Mouse (Mus musculus) forebrain, embryonic 14.5 days (tissue): ENCODE measurements around the gene Cant1. TPM values are rescaled to one million over a fixed set of nuclear protein-coding genes. Genes with fewer than 3 reads are reported as not detected.
A peak's percentile ranks its signal among the peaks of the same experiment; 100 is the strongest.

Experiments
- ATAC-seq: fragments of 200-750 bp; cut with Nextera tagmentation; 2 replicates; pipeline ENCODE4 v1.8.0; 2017; ENCODE audit warnings: mild to moderate bottlenecking, moderate library complexity
- DNase-seq: peaks from one replicate; pipeline ENCODE4 v3.0.0-alpha.2; 2015; ENCODE audit warnings: low spot score
- H3K27ac ChIP-seq: fragments of 300-500 bp; sonication (generic); 2 replicates; pipeline ENCODE4 v1.5.1; 2014; ENCODE audit warnings: low read depth, mild to moderate bottlenecking, control low read depth, low read length, moderate library complexity
- H3K27me3 ChIP-seq: fragments of 300-500 bp; sonication (generic); replicated peaks from 2 replicates; pipeline ENCODE4 v1.6.1; 2014; ENCODE audit warnings: low read length, control low read depth, mixed read lengths; ENCODE audit not compliant: control insufficient read depth, insufficient read depth
- H3K36me3 ChIP-seq: fragments of 300-500 bp; sonication (generic); 2 replicates; pipeline ENCODE4 v1.6.1; 2014; ENCODE audit warnings: low read length, control low read depth; ENCODE audit not compliant: control insufficient read depth, insufficient read depth
- H3K4me1 ChIP-seq: fragments of 300-500 bp; sonication (generic); 2 replicates; pipeline ENCODE4 v1.6.1; 2014; ENCODE audit warnings: antibody characterized with exemption, low read length, control low read depth; ENCODE audit not compliant: control insufficient read depth, insufficient read depth
- H3K4me2 ChIP-seq: fragments of 300-500 bp; sonication (generic); 2 replicates; pipeline ENCODE4 v1.6.1; 2014; ENCODE audit warnings: mild to moderate bottlenecking, control low read depth, low read length
- H3K4me3 ChIP-seq: fragments of 300-500 bp; sonication (generic); 2 replicates; pipeline ENCODE4 v1.5.1; 2014; ENCODE audit warnings: low read depth, low read length, control low read depth
- H3K9ac ChIP-seq: fragments of 300-500 bp; sonication (generic); 2 replicates; pipeline ENCODE4 v1.6.1; 2014; ENCODE audit warnings: mild to moderate bottlenecking, low read length, control low read depth, moderate library complexity
- H3K9me3 ChIP-seq: fragments of 300-500 bp; sonication (generic); replicated peaks from 2 replicates; pipeline ENCODE4 v1.6.1; 2016; ENCODE audit warnings: low read length, control low read depth, mixed read lengths; ENCODE audit not compliant: control insufficient read depth
- WGBS: fragments of 180-500 bp; shearing (Covaris S2); extraction: QIAGEN DNeasy Blood & Tissue Kit; methylation state at CpG from one replicate; pipeline ENCODE4 v1.1.7; 2014; 5-methylcytosine and 5-hydroxymethylcytosine counted together
- polyA plus RNA-seq: library from polyadenylated mRNA; unstranded; fragments of >200 nt; fragmentation: Nextera tagmentation; extraction: Ambion mirVana; gene quantifications from 2 replicates; pipeline ENCODE4 v1.2.1, GENCODE M21; 2014

Gene Cant1
- polyA plus RNA-seq: 21.4 and 22.8 TPM in 2 replicates

DNA sequence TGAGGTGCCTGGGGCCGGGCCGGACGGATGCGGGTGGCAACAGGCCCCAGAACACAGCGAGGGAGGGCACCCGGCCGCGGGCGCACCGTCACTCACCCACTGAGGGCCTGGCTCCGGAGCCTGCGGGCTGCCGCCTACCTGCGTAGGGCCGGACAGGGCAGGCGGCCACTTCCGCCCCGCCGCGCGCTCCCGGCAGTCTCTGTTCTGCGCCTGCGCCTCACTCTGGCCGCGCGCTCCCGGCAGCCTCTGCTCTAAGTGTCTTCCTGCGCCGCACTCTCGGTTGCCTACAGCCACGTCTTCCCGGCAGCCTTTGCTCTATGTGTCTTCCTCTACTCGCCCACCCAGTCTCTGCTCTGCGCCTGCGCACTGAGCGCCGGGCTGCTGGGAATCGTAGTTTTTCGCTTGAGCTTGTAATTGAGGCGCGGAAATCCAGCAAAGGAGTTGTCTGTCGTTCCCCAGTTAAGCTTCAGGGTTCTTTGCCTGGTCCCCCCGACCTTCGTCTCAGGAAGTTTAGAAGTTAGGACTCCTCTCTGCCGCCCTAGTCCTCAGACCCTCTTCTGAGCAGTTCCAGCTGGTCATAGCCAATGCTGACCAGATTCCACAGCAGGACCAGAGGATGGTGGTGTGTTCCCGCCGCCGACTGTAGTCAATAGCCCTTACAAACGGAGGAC, at the start of gene Cant1:
TSS of gene Cant1 (minus strand) at position 253 of the 671 bp plus-strand sequence.
- H3K9ac ChIP-seq: peak within 1 kb of the TSS; percentile 98
- under 1% methylated on average over 39 of the region's 50 CpGs for WGBS
- no peaks in the 10 kb centered on the region for H3K9me3 ChIP-seq
- peak within 1 kb of the TSS; percentile 88 for H3K4me2 ChIP-seq
- peak within 1 kb of the TSS; percentile 70; the same call in 1 of the 2 replicates for H3K27ac ChIP-seq
- H3K4me1 ChIP-seq: peaks cover 15% of the 10 kb centered on the region
- peak; percentile 94 for ATAC-seq
- H3K36me3 ChIP-seq: peaks cover 13% of the 10 kb centered on the region
- DNase-seq: peak; percentile 99
- no peaks in the 10 kb centered on the region for H3K27me3 ChIP-seq
- H3K4me3 ChIP-seq: peak within 1 kb of the TSS; percentile 88

DNA sequence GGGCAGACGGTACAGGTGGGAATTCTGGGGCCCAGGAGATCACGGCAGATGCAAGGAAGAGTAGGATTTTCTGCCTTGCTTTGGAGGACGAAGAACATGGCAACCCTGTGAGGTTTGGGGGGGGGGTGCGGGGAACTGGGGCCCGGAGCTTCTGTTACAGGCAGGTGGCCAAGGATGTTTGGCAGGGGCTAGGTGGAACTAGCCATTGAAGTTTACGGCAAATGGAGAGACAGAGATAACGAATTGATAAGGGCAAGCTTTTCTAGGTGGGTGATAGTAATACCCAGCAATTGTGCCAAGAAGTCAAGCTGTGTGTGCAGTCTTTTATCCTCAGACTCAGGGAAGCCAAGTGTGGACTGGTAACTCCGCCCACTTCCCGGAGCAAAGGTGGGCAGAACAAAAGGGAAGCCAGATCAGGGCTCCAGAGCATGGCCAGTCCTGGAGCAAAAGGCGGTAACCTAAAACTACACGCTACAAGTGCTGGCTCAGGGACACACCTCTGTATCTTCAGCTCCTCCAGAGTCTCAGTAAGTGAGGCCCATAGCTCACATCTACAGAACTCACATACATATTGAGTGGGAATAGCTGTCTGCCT, 48.7 kb upstream of the Cant1 start:
- no peak for ATAC-seq
- H3K4me1 ChIP-seq: no peaks in the 10 kb centered on the region

DNA sequence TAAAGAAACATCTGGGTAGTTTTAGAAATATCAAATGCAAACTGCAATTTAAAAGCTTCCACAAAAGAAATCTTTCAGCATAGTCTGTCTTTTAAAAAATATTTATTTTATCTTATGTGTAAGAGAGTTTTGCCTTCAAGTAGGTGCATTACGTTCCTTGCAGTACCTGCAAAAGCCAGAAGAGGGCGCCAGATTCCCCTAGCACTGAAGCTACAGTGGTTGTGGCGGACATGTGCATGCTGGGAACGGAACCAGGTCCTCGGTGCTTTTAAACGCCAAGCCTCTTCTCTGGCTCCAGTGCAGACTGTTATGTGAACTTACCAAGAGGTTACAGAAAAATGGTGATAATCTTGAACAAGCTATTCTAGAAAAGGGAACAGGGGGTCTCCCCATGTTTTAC, 41.4 kb upstream of the Cant1 start:
- Histone ChIP-seq H3K4me1 (no peaks in the 10 kb centered on the region), H3K36me3 (no peaks in the 10 kb centered on the region), H3K9ac (no peak overlapping the region), H3K27me3 (no peaks in the 10 kb centered on the region), H3K27ac (no peak overlapping the region), H3K4me2 (no peak overlapping the region), H3K9me3 (no peaks in the 10 kb centered on the region), H3K4me3 (no peak overlapping the region)
- WGBS: 50% methylated on average over 6 of the region's 6 CpGs
- no peak for DNase-seq
- no peak for ATAC-seq

More for the DNA sequence above, 48.7 kb upstream of the Cant1 start:
- Histone ChIP-seq H3K9ac (no peak overlapping the region), H3K9me3 (no peaks in the 10 kb centered on the region), H3K4me3 (no peak overlapping the region), H3K36me3 (no peaks in the 10 kb centered on the region), H3K27me3 (no peaks in the 10 kb centered on the region), H3K27ac (no peak overlapping the region), H3K4me2 (no peak overlapping the region)
- no peak for DNase-seq
- 42% methylated on average over 11 of the region's 11 CpGs for WGBS

DNA sequence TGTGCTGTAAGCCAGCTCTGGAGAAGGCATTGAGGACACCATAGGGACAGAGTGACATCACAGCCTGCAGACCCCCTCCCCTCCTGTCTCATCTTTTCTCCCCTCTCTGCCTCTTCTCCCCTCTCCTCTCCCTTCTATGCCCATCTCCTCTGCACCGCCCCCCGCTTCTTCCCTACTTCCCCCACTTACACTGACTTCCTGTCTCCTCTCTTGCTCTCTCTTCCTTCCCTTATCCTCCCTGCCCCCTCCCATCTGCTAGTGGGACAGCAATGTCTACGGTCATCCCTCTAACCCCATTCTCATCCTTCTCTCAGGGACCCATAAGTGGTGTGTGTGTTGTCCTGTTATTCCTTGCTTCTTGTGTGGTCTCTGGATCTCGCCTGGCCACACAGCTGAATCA, 40.6 kb upstream of the Cant1 start:
- Histone ChIP-seq H3K9ac (no peak overlapping the region), H3K9me3 (no peaks in the 10 kb centered on the region), H3K4me1 (no peaks in the 10 kb centered on the region), H3K4me2 (no peak overlapping the region), H3K4me3 (no peak overlapping the region), H3K36me3 (no peaks in the 10 kb centered on the region), H3K27me3 (no peaks in the 10 kb centered on the region), H3K27ac (no peak overlapping the region)
- ATAC-seq (no peak), DNase-seq (no peak)
- 89% methylated on average over 4 of the region's 4 CpGs for WGBS

DNA sequence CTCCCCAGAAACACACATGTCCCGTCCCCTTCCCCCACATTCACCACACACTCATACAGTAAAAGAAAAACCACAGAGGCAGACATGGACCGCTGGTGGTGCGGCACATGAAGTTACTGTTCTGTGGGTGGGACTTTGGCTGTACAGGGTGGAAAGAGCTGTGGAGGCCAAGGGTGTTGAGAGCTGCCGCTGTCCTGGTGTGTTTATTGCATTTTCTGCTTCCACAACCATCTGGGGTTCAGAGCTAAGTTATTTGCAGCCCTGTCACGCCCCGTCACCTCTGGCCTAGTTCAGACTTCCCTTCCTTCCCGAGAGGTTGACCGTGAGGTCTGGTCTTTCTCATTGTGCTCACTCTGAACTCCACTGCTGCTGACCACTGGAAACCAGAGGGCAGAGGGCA, 40.2 kb upstream of the Cant1 start:
- WGBS: 73% methylated on average over 8 of the region's 8 CpGs
- DNase-seq: no peak

DNA sequence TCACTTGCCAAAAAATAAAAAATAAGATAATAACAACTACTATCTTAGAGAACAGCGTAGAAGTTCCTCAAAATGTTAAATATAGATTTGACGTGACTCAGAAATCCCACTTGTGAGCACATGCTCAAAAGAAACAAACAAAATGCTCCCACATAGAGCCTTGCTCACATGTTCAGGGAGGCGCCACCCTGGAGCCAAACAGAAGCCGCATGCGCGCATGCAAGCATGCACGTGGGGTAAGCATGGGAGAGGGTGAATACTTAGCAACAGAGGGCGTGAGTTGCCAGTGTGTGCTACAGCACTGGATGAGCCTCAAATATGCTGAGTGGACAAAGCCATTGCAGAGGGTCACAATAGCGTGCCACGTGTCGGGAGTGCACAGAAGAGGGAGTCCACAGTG, 38.1 kb upstream of the Cant1 start:
- 73% methylated on average over 11 of the region's 11 CpGs for WGBS
- no peak for DNase-seq
- Histone ChIP-seq H3K4me2 (no peak overlapping the region), H3K36me3 (no peaks in the 10 kb centered on the region), H3K27ac (no peak overlapping the region), H3K27me3 (no peaks in the 10 kb centered on the region), H3K9me3 (no peaks in the 10 kb centered on the region), H3K9ac (no peak overlapping the region), H3K4me3 (no peak overlapping the region), H3K4me1 (no peaks in the 10 kb centered on the region)
- ATAC-seq: no peak

More for the DNA sequence above, 40.2 kb upstream of the Cant1 start:
- Histone ChIP-seq H3K9me3 (no peaks in the 10 kb centered on the region), H3K36me3 (no peaks in the 10 kb centered on the region), H3K9ac (no peak overlapping the region), H3K27me3 (no peaks in the 10 kb centered on the region), H3K4me1 (no peaks in the 10 kb centered on the region), H3K4me2 (no peak overlapping the region), H3K27ac (no peak overlapping the region), H3K4me3 (no peak overlapping the region)
- no peak for ATAC-seq

DNA sequence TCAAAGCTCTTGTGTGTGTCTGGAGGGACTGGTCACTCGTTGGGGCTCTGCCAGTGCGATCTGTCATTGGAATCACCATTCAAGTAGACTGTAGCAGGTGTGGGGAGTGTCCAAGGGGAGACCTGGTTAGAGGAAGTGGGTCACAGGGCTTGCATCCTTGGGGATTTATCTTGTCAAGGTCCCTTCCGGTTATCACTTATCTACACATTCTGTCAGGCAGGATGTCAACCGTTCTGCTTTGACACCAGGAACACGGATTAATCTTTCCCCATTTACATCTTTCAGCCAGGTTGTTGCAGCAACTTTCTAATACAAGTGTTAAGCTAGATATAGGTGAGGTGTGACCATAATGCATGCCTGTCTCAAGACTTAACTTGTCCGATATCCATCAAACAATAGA, 36.9 kb upstream of the Cant1 start:
- Histone ChIP-seq H3K36me3 (no peaks in the 10 kb centered on the region), H3K4me3 (no peak overlapping the region), H3K9me3 (no peaks in the 10 kb centered on the region), H3K4me1 (no peaks in the 10 kb centered on the region), H3K27ac (no peak overlapping the region), H3K4me2 (no peak overlapping the region), H3K27me3 (no peaks in the 10 kb centered on the region), H3K9ac (no peak overlapping the region)
- WGBS: 91% methylated on average over 6 of the region's 6 CpGs
- no peak for DNase-seq
- no peak for ATAC-seq

DNA sequence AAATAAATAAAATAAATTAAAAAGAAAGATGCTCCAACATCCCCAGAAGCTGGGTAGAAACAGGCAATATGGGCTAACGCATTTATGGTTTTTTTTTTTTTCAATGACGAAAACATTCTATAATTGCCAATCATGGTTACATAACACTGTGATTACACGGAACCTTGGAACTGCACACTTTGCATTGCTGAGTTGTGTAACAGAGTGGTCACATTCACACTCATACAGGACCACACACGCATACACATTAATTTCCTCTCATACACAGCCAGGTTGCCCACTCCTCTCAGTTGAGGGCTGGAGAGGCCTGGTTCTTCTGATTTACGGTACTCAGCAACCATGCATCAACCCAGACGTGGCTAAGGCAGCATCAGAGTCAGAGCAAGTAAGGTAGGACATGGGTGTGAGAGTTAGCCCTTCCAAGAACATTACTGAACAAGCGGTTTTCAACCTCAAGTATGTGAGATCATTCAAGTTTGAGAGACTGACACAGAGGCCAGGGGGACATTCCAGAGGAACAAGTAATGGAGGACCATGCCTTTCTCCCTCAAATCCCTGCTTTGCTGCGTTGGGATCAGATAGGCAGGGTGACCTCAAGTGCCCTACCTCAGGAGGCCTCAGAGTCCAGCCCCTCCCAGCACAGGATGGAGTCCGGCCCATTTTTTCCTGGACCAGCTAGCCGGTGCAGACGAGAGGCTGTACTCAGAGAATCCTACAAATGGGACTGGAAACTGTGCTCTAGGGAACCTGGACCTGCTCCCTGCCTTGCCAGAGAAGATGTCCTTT, 35.2 kb upstream of the Cant1 start:
- Histone ChIP-seq H3K4me2 (no peak overlapping the region), H3K9ac (no peak overlapping the region)
- 79% methylated on average over 11 of the region's 11 CpGs for WGBS

DNA sequence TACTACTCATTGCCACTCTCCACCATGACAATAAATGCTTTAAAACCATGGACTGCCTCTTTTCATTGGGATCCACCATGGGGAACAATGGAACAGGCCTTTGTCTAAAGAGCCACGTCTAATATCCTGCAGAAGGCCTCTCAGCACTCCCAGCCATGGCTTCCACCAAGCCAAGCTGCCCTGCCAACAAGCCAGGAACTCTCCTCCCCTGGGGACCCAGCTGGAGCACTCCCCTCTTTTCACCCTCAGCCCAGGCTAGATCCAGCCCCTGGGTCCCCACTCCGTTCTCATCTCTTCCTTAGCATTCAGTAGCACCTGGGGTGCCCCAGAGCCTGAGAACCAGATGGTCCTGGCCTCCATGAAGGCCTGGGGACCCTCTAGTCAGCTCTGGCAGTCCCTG, 34.1 kb upstream of the Cant1 start:
- Histone ChIP-seq H3K36me3 (no peaks in the 10 kb centered on the region), H3K27ac (no peak overlapping the region), H3K4me3 (no peak overlapping the region), H3K4me2 (no peak overlapping the region), H3K4me1 (no peaks in the 10 kb centered on the region), H3K9ac (no peak overlapping the region), H3K27me3 (no peaks in the 10 kb centered on the region), H3K9me3 (no peaks in the 10 kb centered on the region)
- ATAC-seq (no peak), DNase-seq (no peak)
- 62% methylated on average over 2 of the region's 2 CpGs for WGBS

More for the DNA sequence above, 35.2 kb upstream of the Cant1 start:
- no peak for DNase-seq
- H3K27ac ChIP-seq: no peak overlapping the region
- H3K36me3 ChIP-seq: no peaks in the 10 kb centered on the region
- H3K9me3 ChIP-seq: no peaks in the 10 kb centered on the region
- no peak overlapping the region for H3K4me3 ChIP-seq
- ATAC-seq: no peak
- H3K4me1 ChIP-seq: no peaks in the 10 kb centered on the region
- no peaks in the 10 kb centered on the region for H3K27me3 ChIP-seq
